Mouse (Mus musculus) stomach, embryonic 14.5 days (tissue): ENCODE data around the gene Lrrc49. TPM values are rescaled to one million over a fixed set of nuclear protein-coding genes. Genes with fewer than 3 reads are reported as not detected.

Experiments used
- ATAC-seq: fragments of 200-750 bp; cut with Nextera tagmentation; 2 replicates; pipeline ENCODE4 v1.8.0; 2017; ENCODE audit warnings: low read depth, moderate TSS enrichment; ENCODE audit not compliant: insufficient number of reproducible peaks, insufficient read depth, low FRiP score
- H3K27ac ChIP-seq: fragments of 300-500 bp; sonication (generic); 2 replicates; pipeline ENCODE4 v1.5.1; 2014; ENCODE audit warnings: mild to moderate bottlenecking, low read length, moderate library complexity, mixed read lengths
- H3K27me3 ChIP-seq: fragments of 300-500 bp; sonication (generic); 2 replicates; pipeline ENCODE4 v1.6.1; 2014; ENCODE audit warnings: low read length, control low read depth, mixed read lengths; ENCODE audit not compliant: control insufficient read depth, insufficient read depth
- H3K36me3 ChIP-seq: fragments of 300-500 bp; sonication (generic); 2 replicates; pipeline ENCODE4 v1.6.1; 2014; ENCODE audit warnings: mild to moderate bottlenecking, control low read depth, low read length, moderate library complexity, mixed read lengths; ENCODE audit not compliant: control insufficient read depth, insufficient read depth
- H3K4me1 ChIP-seq: fragments of 300-500 bp; sonication (generic); 2 replicates; pipeline ENCODE4 v1.6.1; 2014; ENCODE audit warnings: low read length, control low read depth, mixed read lengths; ENCODE audit not compliant: control insufficient read depth, insufficient read depth
- H3K4me2 ChIP-seq: fragments of 300-500 bp; sonication (generic); replicated peaks from 2 replicates; pipeline ENCODE4 v1.6.1; 2014; ENCODE audit warnings: low read depth, low read length, control low read depth
- H3K4me3 ChIP-seq: fragments of 300-500 bp; sonication (generic); 2 replicates; pipeline ENCODE4 v1.5.1; 2014; ENCODE audit warnings: low read depth, low read length, control low read depth
- H3K9ac ChIP-seq: fragments of 300-500 bp; sonication (generic); replicated peaks from 2 replicates; pipeline ENCODE4 v1.6.1; 2014; ENCODE audit warnings: low read depth, mild to moderate bottlenecking, control low read depth, low read length, moderate library complexity, mixed read lengths
- H3K9me3 ChIP-seq: fragments of 300-500 bp; sonication (generic); 2 replicates; pipeline ENCODE4 v1.6.1; 2016; ENCODE audit warnings: low read depth, low read length, control low read depth; ENCODE audit not compliant: control insufficient read depth
- WGBS: fragments of 180-500 bp; shearing (Covaris S2); extraction: QIAGEN DNeasy Blood & Tissue Kit; methylation state at CpG from one replicate; pipeline ENCODE4 v1.1.7; 2014; 5-methylcytosine and 5-hydroxymethylcytosine counted together
- polyA plus RNA-seq: library from polyadenylated mRNA; unstranded; fragments of >200 nt; fragmentation: Nextera tagmentation; extraction: Ambion mirVana; gene quantifications from 2 replicates; pipeline ENCODE4 v1.2.1, GENCODE M21; 2014

The Lrrc49 gene
- polyA plus RNA-seq, 1 experiment from 2014 or later: 23.3 TPM

DNA sequence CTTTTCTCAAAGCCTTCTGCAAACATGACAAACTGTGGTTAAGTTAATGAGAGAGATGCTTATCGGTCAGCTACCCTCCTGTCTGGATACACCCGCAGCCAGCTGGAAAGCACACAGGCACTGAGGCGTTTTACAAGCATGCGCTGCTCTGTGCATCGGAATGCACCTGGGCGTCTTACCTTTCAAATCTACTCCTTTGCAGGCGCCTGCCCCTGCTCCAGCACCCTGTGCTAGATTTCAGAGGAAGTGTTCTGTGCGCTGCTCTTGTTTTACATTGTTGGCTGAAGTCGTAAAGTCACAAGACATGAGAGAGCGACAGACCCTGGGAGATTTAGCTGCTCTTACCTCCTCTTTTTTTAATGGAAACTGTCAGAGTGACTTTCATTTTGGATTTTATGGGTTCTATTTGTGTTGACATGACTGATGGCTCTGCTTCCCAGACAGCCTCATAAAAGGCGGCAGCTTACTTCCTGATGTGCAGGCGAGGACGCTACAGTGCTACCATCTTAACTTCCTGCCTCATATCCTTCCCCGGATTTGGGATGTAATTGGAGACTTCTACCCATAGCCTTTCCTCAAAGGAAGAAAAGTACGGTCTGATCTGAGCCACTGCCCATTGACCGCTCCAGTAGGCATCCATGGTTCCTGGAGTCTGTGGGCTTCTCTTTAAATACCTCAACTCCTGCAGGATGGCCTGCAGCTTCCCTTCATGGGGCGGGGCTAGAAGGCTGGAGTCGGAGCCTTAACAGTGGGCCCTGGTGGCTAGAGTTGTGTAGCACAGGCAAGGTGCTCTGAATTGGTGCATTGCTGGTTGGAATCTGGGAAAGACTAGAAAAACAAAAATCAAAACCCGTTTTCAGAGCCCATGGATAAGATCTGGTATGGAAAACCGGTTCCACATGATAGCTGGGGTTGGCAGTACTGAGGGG is 125.3 kb downstream of the Lrrc49 start:
- ATAC-seq: peak; percentile 65; the same call in 1 of the 2 replicates
- no peak overlapping the region for H3K9ac ChIP-seq
- H3K27ac ChIP-seq: no peak overlapping the region
- H3K4me1 ChIP-seq: peaks cover 9% of the 10 kb centered on the region; the same call in 1 of the 2 replicates
- peak overlapping the region; percentile 27 for H3K4me2 ChIP-seq
- WGBS: 31% methylated on average over 20 of the region's 20 CpGs
- no peak overlapping the region for H3K4me3 ChIP-seq
- H3K9me3 ChIP-seq: no peaks in the 10 kb centered on the region
- no peaks in the 10 kb centered on the region for H3K36me3 ChIP-seq
- H3K27me3 ChIP-seq: no peaks in the 10 kb centered on the region

DNA sequence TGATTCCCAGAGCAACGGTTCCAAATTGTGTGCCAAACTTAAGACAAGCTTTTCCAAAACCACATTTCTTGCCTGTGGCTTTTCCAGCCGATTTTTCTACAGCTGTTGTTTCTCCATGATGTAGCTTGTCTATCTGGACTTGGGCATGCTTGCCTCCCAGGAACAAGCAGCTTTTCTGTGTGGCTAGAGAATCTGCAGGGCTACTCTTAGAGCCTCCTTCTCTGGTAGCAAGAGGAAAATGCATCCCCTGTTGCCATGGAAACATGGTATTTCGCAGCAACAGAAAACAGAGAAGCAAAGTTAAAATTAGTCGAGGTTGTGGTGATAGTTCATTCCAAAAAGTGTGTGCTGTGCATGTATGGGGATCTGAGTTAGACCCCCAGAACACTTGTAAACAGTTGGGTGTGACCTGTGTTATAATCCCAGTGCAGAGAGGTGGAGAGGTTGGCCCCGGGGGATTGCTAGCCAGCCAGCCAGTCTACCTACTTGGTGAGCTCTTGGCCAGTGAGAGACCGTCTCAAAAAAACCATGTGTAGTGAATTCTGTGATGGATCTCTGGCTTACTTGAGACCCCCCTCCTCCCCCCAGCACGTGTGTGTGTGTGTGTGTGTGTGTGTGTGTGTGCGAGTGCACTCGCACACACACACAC is 126.2 kb downstream of the Lrrc49 start:
- no peaks in the 10 kb centered on the region for H3K36me3 ChIP-seq
- H3K27ac ChIP-seq: no peak overlapping the region
- no peak overlapping the region for H3K4me2 ChIP-seq
- H3K4me3 ChIP-seq: no peak overlapping the region
- H3K27me3 ChIP-seq: no peaks in the 10 kb centered on the region
- peaks cover 9% of the 10 kb centered on the region; the same call in 1 of the 2 replicates for H3K4me1 ChIP-seq
- no peak for ATAC-seq
- no peaks in the 10 kb centered on the region for H3K9me3 ChIP-seq
- no peak overlapping the region for H3K9ac ChIP-seq
- 67% methylated on average over 9 of the region's 9 CpGs for WGBS

DNA sequence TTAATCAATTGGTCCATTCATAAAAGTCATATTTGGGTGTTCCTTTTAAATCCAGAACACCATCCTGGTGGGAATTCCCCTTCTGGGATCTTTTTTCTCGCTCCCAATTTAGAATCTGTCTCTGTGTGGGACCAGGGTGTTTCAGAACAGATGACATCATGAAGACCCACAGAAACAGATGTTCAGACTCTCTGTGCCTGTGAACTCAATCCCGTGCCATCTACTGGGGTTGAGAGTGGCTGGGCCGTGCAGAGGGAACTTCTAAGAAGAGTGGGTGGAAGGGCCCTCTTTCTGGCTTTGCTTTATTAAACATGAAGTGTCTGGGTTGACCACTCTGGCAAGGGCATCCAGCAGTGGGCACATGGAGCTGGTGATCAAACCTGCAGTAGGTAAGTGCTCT is 129.5 kb downstream of the Lrrc49 start:
- H3K4me2 ChIP-seq: no peak overlapping the region
- WGBS: 72% methylated on average over 3 of the region's 3 CpGs
- H3K9ac ChIP-seq: no peak overlapping the region
- H3K4me1 ChIP-seq: peaks cover 9% of the 10 kb centered on the region; the same call in 1 of the 2 replicates
- H3K27me3 ChIP-seq: no peaks in the 10 kb centered on the region
- no peak overlapping the region for H3K4me3 ChIP-seq
- no peak for ATAC-seq
- H3K36me3 ChIP-seq: no peaks in the 10 kb centered on the region
- H3K27ac ChIP-seq: no peak overlapping the region
- no peaks in the 10 kb centered on the region for H3K9me3 ChIP-seq

DNA sequence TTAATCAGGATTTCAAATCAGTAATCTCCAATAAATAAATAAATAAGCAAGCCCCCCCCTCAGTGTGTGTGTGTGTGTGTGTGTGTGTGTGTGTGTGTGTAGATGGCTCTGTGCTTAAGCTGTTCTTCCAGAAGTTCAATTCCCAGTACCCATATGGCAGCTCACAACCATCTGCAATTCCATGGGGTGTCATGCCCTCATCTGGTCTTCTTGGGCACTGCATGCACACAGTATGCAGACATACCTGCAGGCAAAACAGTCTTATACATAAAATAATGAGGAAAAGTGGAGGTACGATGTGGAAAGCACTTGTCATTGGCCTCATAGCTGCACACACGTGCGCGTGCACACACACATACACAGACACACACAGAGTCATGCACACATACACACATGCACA is 136.7 kb downstream of the Lrrc49 start:
- no peak overlapping the region for H3K27ac ChIP-seq
- H3K4me2 ChIP-seq: no peak overlapping the region
- no peaks in the 10 kb centered on the region for H3K36me3 ChIP-seq
- H3K9me3 ChIP-seq: no peaks in the 10 kb centered on the region
- H3K4me3 ChIP-seq: no peak overlapping the region
- H3K9ac ChIP-seq: no peak overlapping the region
- no peak for ATAC-seq
- H3K4me1 ChIP-seq: no peaks in the 10 kb centered on the region
- WGBS: 94% methylated on average over 4 of the region's 4 CpGs
- H3K27me3 ChIP-seq: no peaks in the 10 kb centered on the region

DNA sequence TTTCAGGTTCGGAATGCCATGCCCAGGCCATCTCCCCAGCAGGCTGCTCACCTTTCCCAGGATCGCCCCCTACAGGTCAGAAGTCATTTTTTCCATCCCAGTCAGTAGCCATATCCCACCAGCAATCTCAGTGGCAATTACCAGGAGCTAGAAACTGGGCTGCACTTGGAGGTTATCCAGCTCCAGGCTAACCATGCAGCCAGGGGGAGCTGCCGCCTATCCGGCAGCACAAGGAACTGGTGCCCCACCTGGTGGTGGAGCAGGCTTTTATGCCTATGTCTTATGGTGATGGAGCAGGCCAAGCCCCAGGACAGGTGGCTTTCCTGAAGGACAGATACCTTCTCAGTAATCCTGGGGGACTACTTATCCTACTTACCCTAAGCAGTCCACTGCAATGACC is 139.8 kb downstream of the Lrrc49 start:
- H3K9me3 ChIP-seq: no peaks in the 10 kb centered on the region
- WGBS: 30% methylated on average over 4 of the region's 4 CpGs
- H3K4me2 ChIP-seq: no peak overlapping the region
- no peak for ATAC-seq
- H3K36me3 ChIP-seq: no peaks in the 10 kb centered on the region
- no peaks in the 10 kb centered on the region for H3K27me3 ChIP-seq
- H3K9ac ChIP-seq: no peak overlapping the region
- no peaks in the 10 kb centered on the region for H3K4me1 ChIP-seq
- no peak overlapping the region for H3K4me3 ChIP-seq
- no peak overlapping the region for H3K27ac ChIP-seq

DNA sequence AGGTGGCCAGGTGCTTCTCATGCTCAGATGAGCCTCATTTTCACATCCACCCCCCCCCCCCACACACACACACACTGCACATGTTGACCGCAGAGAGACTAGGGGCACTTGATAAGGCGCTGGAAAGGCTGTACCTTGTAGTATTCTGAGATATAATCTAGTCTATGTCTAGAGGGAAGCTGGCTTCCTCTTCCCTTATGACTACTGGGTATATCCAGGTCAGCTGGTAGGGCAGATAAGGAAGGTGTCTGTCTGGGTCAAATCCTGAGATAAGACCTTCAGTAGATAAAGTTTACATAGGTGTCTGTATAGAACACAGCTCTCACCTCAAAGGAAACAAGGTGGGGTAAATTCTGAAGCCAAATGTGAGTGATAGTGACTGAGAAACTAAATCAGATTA is 141.8 kb downstream of the Lrrc49 start:
- whole genome bisulfite sequencing: 82% methylated on average over 2 of the region's 2 CpGs
- no peak overlapping the region; the same call in 1 of the 2 replicates for H3K27ac ChIP-seq
- no peaks in the 10 kb centered on the region for H3K36me3 ChIP-seq
- H3K9ac ChIP-seq: no peak overlapping the region
- no peak overlapping the region for H3K4me3 ChIP-seq
- H3K4me1 ChIP-seq: no peaks in the 10 kb centered on the region
- no peak for ATAC-seq
- H3K27me3 ChIP-seq: no peaks in the 10 kb centered on the region
- no peaks in the 10 kb centered on the region for H3K9me3 ChIP-seq
- H3K4me2 ChIP-seq: no peak overlapping the region

DNA sequence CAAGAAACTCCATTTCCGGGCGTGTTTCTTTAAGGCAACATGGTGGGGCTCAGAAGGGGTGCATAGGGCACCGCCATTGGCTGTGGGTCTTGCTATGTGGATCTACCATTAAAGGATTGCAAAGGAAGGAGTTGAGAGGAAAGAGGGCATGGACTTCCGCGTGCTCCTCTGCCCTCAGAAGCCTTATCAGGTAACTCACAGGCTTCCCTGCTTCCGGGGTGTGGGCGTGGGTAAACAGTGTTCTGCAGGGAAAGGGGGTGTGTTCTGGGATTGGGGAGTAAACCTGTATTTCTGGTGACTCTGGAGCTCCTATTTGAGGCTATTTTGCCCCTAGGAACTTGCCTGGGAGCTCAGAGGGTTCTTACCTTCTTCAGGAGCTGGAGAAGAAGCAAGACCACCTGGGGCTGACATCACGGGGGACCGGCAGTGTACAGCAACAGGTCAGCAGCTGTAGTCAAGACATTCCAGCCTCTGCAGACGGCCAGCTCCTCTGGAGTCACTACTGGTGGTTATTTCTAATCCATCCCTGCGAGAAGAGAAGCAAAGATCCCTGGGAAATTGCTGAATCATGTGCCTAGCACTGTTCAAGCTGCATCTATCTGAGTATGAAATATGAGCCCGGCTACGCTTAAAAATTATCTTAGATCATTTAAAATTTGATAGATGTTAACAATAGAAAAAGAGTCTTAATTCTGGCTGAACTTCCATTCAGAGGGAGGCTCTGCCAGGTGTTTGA is 142.4 kb downstream of the Lrrc49 start:
- peak; percentile 82; the same call in 1 of the 2 replicates for ATAC-seq

DNA sequence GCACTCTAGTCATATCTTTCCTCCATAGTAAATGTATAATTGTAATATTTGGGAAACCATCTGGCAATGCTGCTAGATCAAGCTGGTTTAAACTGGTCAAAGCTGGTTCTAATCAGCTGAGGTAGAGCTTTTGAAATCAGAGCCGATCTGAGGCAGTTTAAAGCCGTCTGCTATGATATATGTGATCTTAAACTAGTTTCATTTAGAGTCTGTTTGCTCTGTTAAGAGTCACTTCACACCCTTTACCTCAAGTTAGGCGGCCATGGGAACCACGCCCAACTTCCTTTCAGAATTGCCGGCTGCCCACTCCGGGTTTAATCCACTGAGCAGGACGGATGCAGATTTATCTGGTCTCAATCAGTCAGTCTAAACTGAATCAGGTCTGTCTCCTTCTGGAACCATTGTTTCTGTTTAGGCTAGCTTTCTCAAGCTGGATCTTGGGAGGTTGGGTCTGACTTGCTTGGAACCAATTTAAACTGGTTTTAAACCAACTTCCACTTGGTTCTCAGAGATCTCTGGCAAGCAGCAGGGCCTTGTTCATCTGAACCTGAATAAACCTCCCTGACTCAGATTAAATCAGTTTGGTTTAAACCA is 144.4 kb downstream of the Lrrc49 start:
- Histone ChIP-seq H3K4me2 (no peak overlapping the region), H3K4me3 (no peak overlapping the region), H3K36me3 (no peaks in the 10 kb centered on the region), H3K4me1 (no peaks in the 10 kb centered on the region), H3K27me3 (no peaks in the 10 kb centered on the region), H3K9me3 (no peaks in the 10 kb centered on the region), H3K27ac (no peak overlapping the region; the same call in 1 of the 2 replicates), H3K9ac (no peak overlapping the region)
- 36% methylated on average over 7 of the region's 7 CpGs for WGBS
- ATAC-seq: no peak

More for the DNA sequence above, 142.4 kb downstream of the Lrrc49 start:
- no peak overlapping the region for H3K4me2 ChIP-seq
- no peak overlapping the region for H3K4me3 ChIP-seq
- H3K27ac ChIP-seq: peak overlapping the region; percentile 30; the same call in 1 of the 2 replicates
- no peaks in the 10 kb centered on the region for H3K4me1 ChIP-seq
- H3K9me3 ChIP-seq: no peaks in the 10 kb centered on the region
- no peak overlapping the region for H3K9ac ChIP-seq
- no peaks in the 10 kb centered on the region for H3K27me3 ChIP-seq
- H3K36me3 ChIP-seq: no peaks in the 10 kb centered on the region
- 61% methylated on average over 13 of the region's 13 CpGs for WGBS
